Mouse (Mus musculus) lung, adult 2 months (tissue): ENCODE data around the gene Xpa. TPM values are rescaled to one million over a fixed set of nuclear protein-coding genes. Genes with fewer than 3 reads are reported as not detected.
"Not testable (repeated sequence)": the region's sequence is repeated elsewhere in the genome, so short reads cannot be mapped to it uniquely, and the experiment has no call there.

ENCODE experiments used
- DNase-seq: peaks from one replicate; pipeline ENCODE4 v3.0.0; 2022
- H3K4me1 ChIP-seq: fragments of 200-500 bp; 2 replicates; pipeline ENCODE4 v1.6.1; 2011; ENCODE audit warnings: low read length; ENCODE audit not compliant: control insufficient read depth, insufficient read depth
- H3K4me3 ChIP-seq: fragments of 200-500 bp; replicated peaks from 2 replicates; pipeline ENCODE3; 2011; ENCODE audit warnings: low read depth, mild to moderate bottlenecking, control low read depth, low read length; ENCODE audit errors: extremely low read depth
- CTCF ChIP-seq: fragments of 200-500 bp; IDR thresholded peaks from 2 replicates; pipeline ENCODE4 v1.5.1; 2011; ENCODE audit warnings: mild to moderate bottlenecking, low read length, control low read depth; ENCODE audit not compliant: insufficient read depth
- POLR2A ChIP-seq: fragments of 200-500 bp; IDR thresholded peaks from 2 replicates; pipeline ENCODE4 v1.6.1; 2011; ENCODE audit warnings: low read depth, mild to moderate bottlenecking, control low read depth, low read length, borderline replicate concordance; ENCODE audit errors: extremely low read depth
- WGBS: fragments of 180-500 bp; shearing (Covaris S2); methylation state at CpG from one replicate; pipeline ENCODE4 v1.1.7; 2018; 5-methylcytosine and 5-hydroxymethylcytosine counted together
- polyA plus RNA-seq: library from polyadenylated mRNA; depleted of rRNA; stranded (reverse); fragments of >200 nt; gene quantifications from 2 replicates; pipeline ENCODE4 v1.2.3, GENCODE M21; 2012; rRNA removed

Xpa gene
- polyA plus RNA-seq: 21.2 and 33.3 TPM in 2 replicates

GRCm38 (mm10) chr4:46195781-46196487, at the start of gene Xpa:
Xpa (minus strand) TSS chr4:46196311.
- WGBS: 1% methylated on average over 68 of the region's 70 CpGs
- DNase-seq: peak; percentile 84
- H3K4me3 ChIP-seq: peak within 1 kb of the TSS; percentile 63
- H3K4me1 ChIP-seq: 0 out of 2 replicates have a peak, but pooled peaks cover 5% of the 10 kb centered on the region
- TF ChIP-seq CTCF (no peak), POLR2A (peak; percentile 95; the same call in 1 of the 2 replicates)

DNA sequence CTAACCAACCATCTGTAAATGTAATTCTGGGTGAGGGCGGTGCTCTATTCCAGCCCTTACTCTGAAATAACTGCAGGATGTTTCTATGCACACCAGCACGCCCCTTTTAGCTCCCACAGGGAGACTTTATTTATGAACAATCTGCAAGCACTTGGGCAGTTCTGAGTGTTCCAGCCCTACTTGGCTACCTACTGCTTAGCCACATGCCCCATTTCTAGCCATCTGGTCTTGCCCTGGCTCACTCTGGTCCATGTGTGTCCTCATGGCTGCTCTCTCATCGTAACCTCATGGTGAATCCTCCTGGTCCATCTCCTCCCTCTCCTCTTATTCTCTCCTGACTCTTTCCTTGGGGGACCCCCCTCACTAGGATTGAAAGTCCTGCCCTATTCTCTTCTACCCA, 39.8 kb upstream of the Xpa start:
- 86% methylated on average over 3 of the region's 3 CpGs for WGBS
- H3K4me3 ChIP-seq: no peak overlapping the region
- H3K4me1 ChIP-seq: no peaks in the 10 kb centered on the region
- no peak for TF ChIP-seq POLR2A
- no peak for TF ChIP-seq CTCF
- no peak for DNase-seq

- WGBS: 68% methylated on average over 5 of the region's 5 CpGs
Measured at GRCm38 (mm10) chr4:46234739-46235138, 38.6 kb upstream of the Xpa start.

GRCm38 (mm10) chr4:46226972-46227535, 30.9 kb upstream of the Xpa start:
- TF ChIP-seq CTCF (no peak), POLR2A (no peak)

More at GRCm38 (mm10) chr4:46234739-46235138, 38.6 kb upstream of the Xpa start:
- no peak for DNase-seq
- no peaks in the 10 kb centered on the region for H3K4me1 ChIP-seq
- no peak for TF ChIP-seq CTCF
- TF ChIP-seq POLR2A: no peak
- H3K4me3 ChIP-seq: no peak overlapping the region

DNA sequence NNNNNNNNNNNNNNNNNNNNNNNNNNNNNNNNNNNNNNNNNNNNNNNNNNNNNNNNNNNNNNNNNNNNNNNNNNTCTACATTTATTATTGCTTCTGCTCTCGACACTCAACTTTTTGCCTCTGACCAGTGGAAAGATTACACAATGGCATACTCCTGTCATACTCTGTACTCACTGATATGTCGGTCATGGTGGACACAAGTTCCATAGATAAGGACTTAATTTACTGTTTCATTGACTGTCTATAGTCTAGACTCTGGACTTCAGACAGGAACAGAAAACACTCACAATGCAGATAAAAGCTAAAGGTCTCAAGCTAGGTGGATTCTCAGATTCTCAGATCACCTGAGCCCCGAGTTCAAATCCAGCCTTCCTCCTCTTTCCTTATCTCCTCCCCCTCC, 25.0 kb upstream of the Xpa start:
- no peak overlapping the region for H3K4me3 ChIP-seq
- 78% methylated on average over 3 of the region's 3 CpGs for WGBS
- TF ChIP-seq POLR2A (no peak), CTCF (no peak)
- no peaks in the 10 kb centered on the region for H3K4me1 ChIP-seq
- DNase-seq: no peak

More at GRCm38 (mm10) chr4:46226972-46227535, 30.9 kb upstream of the Xpa start:
- DNase-seq: no peak
- 68% methylated on average over 19 of the region's 19 CpGs for WGBS
- Histone ChIP-seq H3K4me3 (no peak overlapping the region), H3K4me1 (no peaks in the 10 kb centered on the region)

GRCm38 (mm10) chr4:46202562-46203126, 6.5 kb upstream of the Xpa start:
- Histone ChIP-seq H3K4me1 (no peaks in the 10 kb centered on the region), H3K4me3 (no peak overlapping the region)
- WGBS: 11% methylated on average over 23 of the region's 23 CpGs
- no peak for DNase-seq
- TF ChIP-seq CTCF (no peak), POLR2A (no peak)

- WGBS: 8% methylated on average over 7 of the region's 7 CpGs
- Histone ChIP-seq H3K4me3 (no peak overlapping the region), H3K4me1 (no peaks in the 10 kb centered on the region)
- DNase-seq: peak; percentile 50
- no peak for TF ChIP-seq POLR2A
- TF ChIP-seq CTCF: peak; percentile 51
Measured at GRCm38 (mm10) chr4:46201834-46202561, 5.9 kb upstream of the Xpa start.

DNA sequence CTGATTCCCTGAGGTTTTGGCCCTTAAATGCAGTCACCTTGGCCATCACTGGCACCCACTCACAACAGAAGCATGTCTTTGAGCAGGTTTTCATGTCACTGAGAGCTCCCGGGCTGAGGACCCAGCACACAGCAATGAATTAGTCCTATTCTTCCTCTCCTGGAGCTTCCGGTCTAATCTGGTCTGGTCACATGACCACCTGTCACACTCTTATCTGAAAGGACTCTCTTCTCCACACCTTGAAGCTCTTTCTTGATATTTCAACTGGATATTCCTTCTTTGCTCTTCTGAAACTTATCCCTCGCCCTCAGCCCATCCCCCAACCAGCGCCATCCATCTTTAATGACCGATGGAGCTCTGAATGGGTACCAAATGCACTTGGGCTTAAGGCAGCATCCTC, 2.0 kb upstream of the Xpa start:
- TF ChIP-seq POLR2A: no peak
- no peak for TF ChIP-seq CTCF
- Histone ChIP-seq H3K4me3 (no peak overlapping the region), H3K4me1 (0 out of 2 replicates have a peak, but pooled peaks cover 5% of the 10 kb centered on the region)
- DNase-seq: no peak
- WGBS: 60% methylated on average over 5 of the region's 5 CpGs

DNA sequence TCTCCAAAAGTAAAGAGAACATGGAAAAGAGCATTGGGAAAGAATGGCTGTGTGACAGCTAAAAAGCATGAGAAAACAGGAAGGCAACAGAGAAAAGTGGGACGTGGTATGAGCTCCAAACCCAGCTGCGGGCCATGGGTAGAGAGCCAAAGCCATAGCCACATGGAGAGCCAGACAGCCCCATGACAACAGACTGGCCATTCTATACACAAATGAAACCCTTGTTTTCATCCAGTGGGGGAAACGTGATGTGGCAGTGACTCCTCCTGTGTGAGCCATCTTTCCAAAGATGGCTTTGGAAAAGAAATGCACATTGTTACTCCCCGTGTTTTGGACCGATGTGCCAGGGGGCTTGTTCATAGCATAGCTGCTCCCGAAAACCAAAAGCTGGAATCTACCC, 402 bp upstream of the Xpa start:
- TF ChIP-seq CTCF (no peak), POLR2A (no peak)
- 0 out of 2 replicates have a peak, but pooled peaks cover 5% of the 10 kb centered on the region for H3K4me1 ChIP-seq
- no peak for DNase-seq
- H3K4me3 ChIP-seq: peak overlapping the region; percentile 63
- 33% methylated on average over 6 of the region's 6 CpGs for WGBS

- not testable (repeated sequence) for H3K4me1 ChIP-seq, DNase-seq, H3K4me3 ChIP-seq
Measured at GRCm38 (mm10) chr4:46192011-46192410, 4.1 kb downstream of the Xpa start.
